Mouse (Mus musculus) lung, postnatal 25 days (tissue): ENCODE measurements around the gene Samd15.

Experiments used
- DNase-seq: peaks from one replicate; pipeline ENCODE4 v3.0.0; 2022; ENCODE audit warnings: low spot score

Gene Samd15

DNA sequence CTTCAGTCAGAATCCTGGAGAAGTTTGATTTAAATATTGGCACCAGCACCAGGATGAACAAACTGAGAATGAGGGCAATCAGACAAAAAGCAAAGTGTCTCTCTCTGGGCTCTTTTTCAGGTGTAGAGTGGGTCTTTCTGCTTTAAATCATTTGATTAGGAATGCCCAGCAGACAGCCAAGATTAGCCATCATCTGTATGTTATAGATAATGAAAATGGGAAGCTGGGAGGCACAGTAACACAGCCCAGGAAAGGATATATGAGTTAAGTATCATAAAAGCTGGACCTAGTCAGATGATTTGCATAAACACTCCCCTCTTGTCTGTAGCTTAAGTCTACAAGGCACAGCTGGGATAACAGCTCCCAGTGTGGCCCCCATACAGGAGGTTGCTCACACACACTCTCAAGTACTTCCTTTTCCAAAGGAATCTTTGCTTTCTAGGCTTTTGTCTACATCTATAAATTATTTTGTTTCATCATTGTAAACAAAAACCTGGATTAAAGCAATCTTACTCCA, 30.9 kb downstream of the Samd15 start:
- no peak for DNase-seq

DNA sequence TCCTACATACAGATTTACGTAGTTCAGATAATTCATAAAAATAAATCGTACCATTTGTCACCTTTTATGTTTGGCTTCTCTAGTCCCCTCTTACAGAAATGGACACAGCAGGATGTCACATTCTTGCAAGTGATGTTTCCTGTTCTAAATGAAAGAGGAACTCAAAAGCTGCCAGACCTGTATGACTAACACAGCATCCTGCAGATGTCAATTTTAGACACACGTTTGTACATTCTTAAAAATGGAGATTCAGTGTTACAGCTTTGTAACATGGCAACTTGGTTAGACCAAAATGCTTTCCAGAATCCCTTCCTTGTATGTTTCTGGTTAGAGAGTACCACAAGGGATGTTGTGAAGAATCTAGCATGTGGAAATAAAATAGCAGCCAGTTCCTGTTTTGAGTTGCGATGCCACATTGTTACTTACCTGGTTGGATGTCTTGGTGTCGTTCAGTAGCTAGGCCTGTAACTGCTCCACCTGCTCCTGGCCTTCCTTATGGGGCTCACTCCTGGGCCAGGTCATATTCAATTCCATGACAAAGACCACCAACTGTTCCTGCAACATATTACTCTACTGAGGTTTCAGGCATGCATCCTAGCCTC, 37.5 kb downstream of the Samd15 start:
- no peak for DNase-seq

DNA sequence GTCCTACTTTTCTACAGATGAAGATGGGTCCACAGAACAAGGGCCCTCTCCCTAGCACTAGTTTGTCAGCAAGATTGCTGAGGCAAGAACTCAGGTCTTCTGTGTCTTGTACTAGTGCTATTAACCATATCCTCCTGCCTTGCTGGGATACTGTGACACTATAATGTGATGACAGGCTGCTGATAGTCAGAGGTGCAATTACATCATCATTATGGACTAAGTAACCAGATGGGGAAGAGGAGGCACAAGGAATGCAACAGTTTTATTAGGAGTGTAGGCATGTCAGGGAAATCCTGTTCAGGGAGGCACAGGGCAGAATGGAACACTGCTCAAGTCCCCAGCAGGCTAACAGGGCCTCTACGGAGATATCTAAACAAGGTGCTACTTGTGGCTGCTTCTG, 39.1 kb downstream of the Samd15 start, which contains the start of gene Noxred1:
Gene Noxred1 (minus strand): TSS at position 101 of the 400 bp plus-strand sequence.
- no peak for DNase-seq

DNA sequence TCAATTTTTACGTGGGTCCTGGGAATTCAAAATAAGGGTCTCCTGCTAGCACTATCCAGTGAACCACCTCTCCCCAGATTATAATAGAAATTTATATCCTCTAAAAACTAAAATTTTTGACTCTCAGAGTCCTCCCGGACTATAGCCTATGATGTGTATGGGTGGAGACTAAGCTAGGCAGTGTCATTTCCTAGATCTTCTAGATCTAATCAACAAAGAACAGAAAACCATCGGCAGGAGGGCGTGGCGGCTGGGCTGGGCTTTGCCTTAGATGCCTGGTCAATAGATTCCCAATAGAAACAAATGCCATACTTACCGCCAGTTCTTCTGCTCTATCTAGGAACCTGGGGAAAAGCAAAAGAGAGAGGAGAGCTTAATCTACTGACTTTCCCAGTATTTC, 50.6 kb downstream of the Samd15 start:
- no peak for DNase-seq

DNA sequence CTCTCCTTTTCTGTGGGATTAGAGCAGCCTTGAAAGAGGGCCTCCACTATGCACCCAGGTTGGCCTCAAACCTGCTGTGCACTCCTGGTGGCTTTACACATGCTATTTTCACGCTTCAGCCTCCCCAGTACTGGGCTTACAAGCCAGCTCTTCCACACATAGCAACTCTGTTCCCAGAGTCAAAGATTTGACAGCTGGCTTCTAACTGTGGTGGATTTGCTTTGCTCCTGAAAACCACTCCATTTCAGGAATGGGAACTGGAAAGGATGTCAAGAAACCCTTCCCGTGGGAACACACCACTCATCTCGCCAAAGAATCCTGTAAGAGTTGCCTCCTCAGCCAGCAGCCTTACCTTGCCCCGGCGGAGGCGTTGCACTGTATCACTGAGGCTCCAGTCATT, 54.4 kb downstream of the Samd15 start:
- no peak for DNase-seq

DNA sequence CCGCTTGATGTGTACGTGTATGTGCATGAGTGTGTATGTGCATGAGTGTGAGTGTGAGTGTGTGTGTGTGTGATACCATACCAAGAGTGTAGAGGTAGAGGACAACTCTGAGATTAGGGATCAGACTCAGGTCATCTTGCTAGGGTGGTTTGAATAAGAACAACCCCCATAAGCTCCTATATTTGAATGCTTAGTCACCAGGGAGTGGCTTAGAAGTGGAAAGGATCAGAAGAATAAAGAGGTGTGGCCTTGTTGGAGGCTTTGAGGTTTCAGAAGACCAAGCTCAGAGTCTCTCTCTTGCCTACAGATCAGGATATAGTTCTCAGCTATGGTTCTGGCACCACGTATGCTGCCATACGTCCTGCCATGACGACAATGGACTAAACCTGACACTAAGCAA, 57.1 kb downstream of the Samd15 start:
- DNase-seq: no peak

DNA sequence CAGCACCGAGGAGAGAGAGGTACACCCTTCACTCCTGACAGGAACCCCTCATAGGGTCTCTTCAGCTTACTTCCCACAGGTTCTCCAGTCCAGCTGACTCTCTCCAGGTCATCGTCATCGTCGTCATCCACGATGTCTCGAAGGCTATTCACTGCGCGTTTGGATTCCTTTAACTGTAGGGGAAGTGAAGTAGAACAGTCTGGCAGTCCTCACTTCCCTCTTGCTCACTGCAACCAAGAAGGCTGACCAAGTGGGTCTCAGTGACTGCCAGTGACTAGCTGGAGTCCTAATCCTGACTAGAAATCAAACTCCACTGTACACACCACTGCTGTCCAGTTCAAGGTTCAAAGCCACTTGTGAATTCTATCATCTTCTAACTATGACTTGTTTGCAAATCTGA, 61.0 kb downstream of the Samd15 start:
- DNase-seq: no peak
